Mouse (Mus musculus): ENCODE data around the gene Trim50.

DNA sequence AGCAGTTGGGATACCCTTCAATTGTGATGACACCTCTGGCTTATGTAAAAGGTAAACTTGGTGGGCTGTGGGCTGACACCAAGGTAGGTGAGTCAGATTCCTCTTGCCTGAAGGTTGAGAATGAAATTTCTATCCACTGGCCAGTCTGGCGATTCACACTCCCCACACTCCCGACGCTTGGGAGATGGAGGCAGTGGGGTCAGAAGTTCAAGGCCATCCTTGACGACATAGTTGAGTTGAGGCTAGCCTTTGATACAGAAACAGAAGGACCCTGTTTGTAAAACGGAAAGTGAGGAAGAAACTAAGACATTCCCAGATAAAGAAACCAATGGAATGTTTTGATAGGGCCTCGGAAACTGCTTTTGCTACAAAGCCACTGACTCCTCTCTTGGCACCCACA is 46.3 kb downstream of the Trim50 start:
- TF ChIP-seq CTCF (IDR thresholded peaks at IDR 0.05; ENCODE audit: control insufficient read depth, insufficient read depth, insufficient read length): no peak
- no peak for TF ChIP-seq MAX (IDR thresholded peaks at IDR 0.05)
- TF ChIP-seq CEBPB (IDR thresholded peaks at IDR 0.05; ENCODE audit: low read depth): no peak
- no peak for TF ChIP-seq MYOD1 (IDR thresholded peaks at IDR 0.05; ENCODE audit: control insufficient read depth, insufficient read length, low read depth)
- no peak for TF ChIP-seq USF1 (IDR thresholded peaks at IDR 0.05; ENCODE audit: low read depth)
- no peak for TF ChIP-seq MYOG (IDR thresholded peaks at IDR 0.05; ENCODE audit: control insufficient read depth, extremely low read depth, insufficient read length)

Data from C2C12 (cell line).